Mouse (Mus musculus) liver, adult 2 months (tissue): Measurements from ENCODE around the gene Kdm2a. TPM values are rescaled to one million over a fixed set of nuclear protein-coding genes. Genes with fewer than 3 reads are reported as not detected.

ENCODE experiments used
- DNase-seq: peaks from one replicate; pipeline ENCODE4 v3.0.0-alpha.2; 2011; ENCODE audit warnings: low read depth, low spot score; ENCODE audit errors: extremely low read depth
- H3K27ac ChIP-seq: fragments of 200-500 bp; replicated peaks from 2 replicates; pipeline ENCODE4 v1.5.1; 2012; ENCODE audit warnings: low read depth, mild to moderate bottlenecking, control low read depth, inconsistent platforms, low read length; ENCODE audit not compliant: insufficient read depth
- H3K27me3 ChIP-seq: fragments of 200-500 bp; 2 replicates; pipeline ENCODE4 v1.6.1; 2012; ENCODE audit warnings: mild to moderate bottlenecking, moderate library complexity, low read length, inconsistent platforms; ENCODE audit not compliant: control insufficient read depth, insufficient read depth
- H3K36me3 ChIP-seq: fragments of 200-500 bp; 2 replicates; pipeline ENCODE4 v1.6.1; 2012; ENCODE audit warnings: low read length, inconsistent platforms; ENCODE audit not compliant: control insufficient read depth, insufficient read depth
- H3K4me1 ChIP-seq: fragments of 200-500 bp; 2 replicates; pipeline ENCODE4 v1.6.1; 2011; ENCODE audit warnings: low read length; ENCODE audit not compliant: control insufficient read depth, insufficient read depth
- H3K4me3 ChIP-seq: fragments of 200-500 bp; 2 replicates; pipeline ENCODE4 v1.5.1; 2011; ENCODE audit warnings: low read depth, mild to moderate bottlenecking, control low read depth, low read length, moderate library complexity; ENCODE audit not compliant: insufficient read depth
- H3K79me2 ChIP-seq: fragments of 200-500 bp; 2 replicates; pipeline ENCODE4 v1.6.1; 2012; ENCODE audit warnings: inconsistent platforms, mild to moderate bottlenecking, low read length, moderate library complexity; ENCODE audit not compliant: control insufficient read depth, insufficient read depth
- H3K9ac ChIP-seq: fragments of 200-500 bp; 2 replicates; pipeline ENCODE4 v1.6.1; 2012; ENCODE audit warnings: low read depth, mild to moderate bottlenecking, control low read depth, inconsistent platforms, low read length
- CTCF ChIP-seq: fragments of 200-500 bp; IDR thresholded peaks from 2 replicates; pipeline ENCODE4 v1.5.1; 2011; ENCODE audit warnings: low read depth, low read length, control low read depth
- POLR2A ChIP-seq: fragments of 200-500 bp; IDR thresholded peaks from 2 replicates; pipeline ENCODE4 v1.6.1; 2011; ENCODE audit warnings: low read length, control low read depth; ENCODE audit not compliant: insufficient read depth; ENCODE audit errors: extremely low read depth
- WGBS: fragments of 180-500 bp; shearing (Covaris S2); methylation state at CpG from one replicate; pipeline ENCODE4 v1.1.7; 2018; 5-methylcytosine and 5-hydroxymethylcytosine counted together
- polyA plus RNA-seq: library from polyadenylated mRNA; depleted of rRNA; stranded (reverse); fragments of >200 nt; gene quantifications from 2 replicates; pipeline ENCODE4 v1.2.3, GENCODE M21; 2012
- total RNA-seq: library from RNA; depleted of rRNA; stranded (reverse); fragments of >200 nt; gene quantifications from 2 replicates; pipeline ENCODE4 v1.2.3, GENCODE M21; 2014

Kdm2a gene
- total and polyA plus RNA-seq, 2 experiments: 29.6 to 52.6 TPM

GRCm38 (mm10) chr19:4294381-4295097 is 103.5 kb downstream of the Kdm2a start:
- Histone ChIP-seq H3K27me3 (no peaks in the 10 kb centered on the region), H3K27ac (peak overlapping the region; percentile 36), H3K4me1 (peaks cover 2% of the 10 kb centered on the region), H3K9ac (no peak overlapping the region), H3K36me3 (peaks cover 17% of the 10 kb centered on the region), H3K4me3 (no peak overlapping the region), H3K79me2 (peaks cover 14% of the 10 kb centered on the region; the same call in 1 of the 2 replicates)
- DNase-seq: peak; percentile 37
- TF ChIP-seq POLR2A: no peak
- TF ChIP-seq CTCF: no peak
- WGBS: 60% methylated on average over 14 of the region's 14 CpGs

DNA sequence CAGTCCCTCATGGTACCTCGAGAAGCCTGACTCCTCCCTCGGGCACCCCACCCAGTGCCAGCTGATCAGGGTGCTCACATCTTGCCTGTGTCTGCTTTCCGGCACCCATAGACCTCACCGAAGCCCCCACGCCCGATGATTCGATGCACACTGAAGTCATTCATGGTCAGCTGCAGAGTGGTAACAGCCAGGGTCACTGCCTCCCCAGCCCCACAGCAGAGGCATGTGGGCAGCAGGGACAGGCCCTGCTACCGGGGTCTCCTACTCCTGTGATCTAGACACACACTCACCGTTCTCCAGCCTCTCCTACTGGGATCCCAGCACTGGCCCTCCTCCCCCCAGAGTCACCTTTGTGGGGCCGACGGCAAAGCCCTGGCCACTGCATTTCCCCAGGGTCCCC is 106.9 kb downstream of the Kdm2a start:
- Histone ChIP-seq H3K4me1 (no peaks in the 10 kb centered on the region), H3K9ac (no peak overlapping the region), H3K36me3 (peaks cover 26% of the 10 kb centered on the region), H3K79me2 (no peaks in the 10 kb centered on the region; the same call in 1 of the 2 replicates), H3K27ac (no peak overlapping the region), H3K27me3 (no peaks in the 10 kb centered on the region), H3K4me3 (no peak overlapping the region)
- DNase-seq: no peak
- 91% methylated on average over 11 of the region's 11 CpGs for WGBS
- TF ChIP-seq CTCF (no peak), POLR2A (no peak)

DNA sequence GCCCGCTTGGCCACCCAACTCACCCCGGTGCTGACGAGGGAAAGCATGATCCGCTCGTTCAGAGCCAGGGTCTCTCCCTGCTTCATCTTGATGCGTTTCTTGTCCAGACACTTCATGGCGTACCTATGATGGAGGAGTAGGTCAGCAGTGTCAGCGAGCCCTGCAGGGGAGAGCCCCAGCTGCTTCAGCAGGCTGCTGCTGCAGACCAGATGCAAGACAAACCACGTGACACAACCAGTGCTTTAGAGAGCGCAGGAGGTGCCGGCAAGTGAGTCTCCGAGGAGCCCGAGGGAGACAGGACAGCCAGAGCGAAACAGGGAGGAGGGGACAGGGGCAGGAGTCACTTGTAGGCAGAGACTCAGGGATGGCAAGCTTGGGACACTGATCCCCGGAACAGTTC is 107.3 kb downstream of the Kdm2a start:
- no peak overlapping the region for H3K9ac ChIP-seq
- 94% methylated on average over 15 of the region's 15 CpGs for WGBS
- H3K4me3 ChIP-seq: no peak overlapping the region
- H3K4me1 ChIP-seq: no peaks in the 10 kb centered on the region
- H3K36me3 ChIP-seq: peaks cover 26% of the 10 kb centered on the region
- no peak for TF ChIP-seq POLR2A
- TF ChIP-seq CTCF: no peak
- no peaks in the 10 kb centered on the region; the same call in 1 of the 2 replicates for H3K79me2 ChIP-seq
- no peak for DNase-seq
- H3K27ac ChIP-seq: no peak overlapping the region
- no peaks in the 10 kb centered on the region for H3K27me3 ChIP-seq

DNA sequence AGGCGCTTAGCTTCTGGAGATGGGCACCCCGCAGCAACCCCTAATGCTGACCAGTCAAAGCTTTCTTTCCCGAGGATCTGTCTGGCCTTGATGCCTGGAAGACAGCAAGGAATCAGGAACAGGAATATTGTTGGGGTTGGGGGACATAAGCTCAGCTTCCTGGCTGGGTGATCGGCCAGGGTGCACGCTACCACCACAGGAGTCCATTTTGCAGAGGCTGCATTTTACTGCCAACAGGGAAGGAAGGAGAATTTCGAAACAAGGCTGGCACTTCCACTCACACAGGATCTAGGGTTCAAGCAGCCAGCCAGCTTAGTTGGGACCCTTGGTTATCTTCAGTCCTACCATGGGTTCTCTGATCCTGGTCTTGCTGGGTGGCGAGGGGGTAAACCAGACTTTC is 114.4 kb downstream of the Kdm2a start:
- H3K27ac ChIP-seq: no peak overlapping the region
- 34% methylated on average over 7 of the region's 7 CpGs for WGBS
- H3K36me3 ChIP-seq: peaks cover 7% of the 10 kb centered on the region; the same call in 1 of the 2 replicates
- no peak overlapping the region for H3K4me3 ChIP-seq
- 0 out of 2 replicates have a peak, but pooled peaks cover 2% of the 10 kb centered on the region for H3K4me1 ChIP-seq
- no peaks in the 10 kb centered on the region for H3K79me2 ChIP-seq
- no peaks in the 10 kb centered on the region for H3K27me3 ChIP-seq
- no peak for DNase-seq
- no peak overlapping the region for H3K9ac ChIP-seq
- TF ChIP-seq POLR2A (no peak), CTCF (no peak)

DNA sequence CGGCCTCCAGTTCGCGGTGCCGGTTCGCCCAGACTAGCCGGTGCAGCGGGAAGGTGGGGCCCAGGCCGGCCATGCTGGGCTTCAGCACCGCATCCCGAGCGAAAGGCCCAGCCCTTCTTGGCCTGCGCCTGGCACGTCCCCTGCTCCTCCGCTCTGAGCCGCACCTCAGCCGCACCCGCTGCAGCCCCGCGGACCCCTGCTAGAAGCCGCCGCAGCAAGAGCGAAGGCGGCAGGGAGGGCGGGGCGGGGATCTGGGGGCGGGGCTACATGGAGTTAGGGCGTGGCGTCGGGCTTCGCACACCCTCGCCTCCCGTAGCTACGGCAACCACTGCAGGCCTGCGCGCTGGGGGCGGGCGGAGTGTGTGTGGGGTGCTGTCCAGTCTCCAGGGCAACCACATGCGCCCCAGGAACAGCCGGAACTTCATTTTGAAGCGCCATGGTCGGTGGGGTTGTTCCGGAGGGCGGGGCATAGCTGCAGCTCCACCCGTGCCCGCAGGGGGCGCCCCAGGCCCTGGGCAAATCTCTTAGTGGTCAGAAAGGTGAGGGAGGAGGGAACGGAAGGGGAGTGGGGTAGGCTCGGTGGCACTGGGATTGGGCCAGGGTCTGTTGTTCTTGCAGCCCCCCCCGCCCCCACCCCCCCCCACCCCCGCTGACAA is 115.1 kb downstream of the Kdm2a start, which contains the start of gene Ankrd13d:
Gene Ankrd13d, minus strand, starts transcription at position 240 of the 656 bp plus-strand sequence.
- H3K4me3 ChIP-seq: peak within 1 kb of the TSS; percentile 79
- peak; percentile 35 for DNase-seq
- 0 out of 2 replicates have a peak, but pooled peaks cover 2% of the 10 kb centered on the region for H3K4me1 ChIP-seq
- peaks cover 3% of the 10 kb centered on the region; the same call in 1 of the 2 replicates for H3K36me3 ChIP-seq
- peak; percentile 81 for TF ChIP-seq CTCF
- no peak for TF ChIP-seq POLR2A
- H3K9ac ChIP-seq: peak within 1 kb of the TSS; percentile 60
- no peaks in the 10 kb centered on the region for H3K27me3 ChIP-seq
- no peak within 1 kb of the TSS for H3K27ac ChIP-seq
- under 1% methylated on average over 49 of the region's 50 CpGs for WGBS
- H3K79me2 ChIP-seq: no peaks in the 10 kb centered on the region

GRCm38 (mm10) chr19:4280425-4280824 is 117.7 kb downstream of the Kdm2a start:
- no peaks in the 10 kb centered on the region for H3K36me3 ChIP-seq
- TF ChIP-seq CTCF: no peak
- TF ChIP-seq POLR2A: no peak
- 0 out of 2 replicates have a peak, but pooled peaks cover 2% of the 10 kb centered on the region for H3K4me1 ChIP-seq
- no peak overlapping the region for H3K27ac ChIP-seq
- no peak overlapping the region for H3K9ac ChIP-seq
- no peak for DNase-seq
- WGBS: 97% methylated on average over 9 of the region's 9 CpGs
- no peaks in the 10 kb centered on the region for H3K79me2 ChIP-seq
- no peak overlapping the region for H3K4me3 ChIP-seq
- H3K27me3 ChIP-seq: no peaks in the 10 kb centered on the region
